Mouse (Mus musculus) lung, embryonic 14.5 days (tissue): ENCODE data around the gene Wnt4. TPM values are rescaled to one million over a fixed set of nuclear protein-coding genes. Genes with fewer than 3 reads are reported as not detected.
A peak's percentile ranks its signal among the peaks of the same experiment; 100 is the strongest.

Experiments used
- ATAC-seq: fragments of 200-750 bp; cut with Nextera tagmentation; 2 replicates; pipeline ENCODE4 v1.8.0; 2017; ENCODE audit warnings: mild to moderate bottlenecking, moderate TSS enrichment, moderate library complexity; ENCODE audit not compliant: insufficient read depth
- DNase-seq: peaks from one replicate; pipeline ENCODE4 v3.0.0-alpha.2; 2015
- H3K27ac ChIP-seq: fragments of 300-500 bp; sonication (generic); 2 replicates; pipeline ENCODE4 v1.5.1; 2014; ENCODE audit warnings: low read depth, mild to moderate bottlenecking, moderate library complexity
- H3K27me3 ChIP-seq: fragments of 300-500 bp; sonication (generic); 2 replicates; pipeline ENCODE4 v1.6.1; 2014; ENCODE audit warnings: low read length, control low read depth; ENCODE audit not compliant: insufficient read depth
- H3K36me3 ChIP-seq: fragments of 300-500 bp; sonication (generic); 2 replicates; pipeline ENCODE4 v1.6.1; 2014; ENCODE audit warnings: control low read depth; ENCODE audit not compliant: insufficient read depth
- H3K4me1 ChIP-seq: fragments of 300-500 bp; sonication (generic); 2 replicates; pipeline ENCODE4 v1.6.1; 2014; ENCODE audit warnings: antibody characterized with exemption, control low read depth; ENCODE audit not compliant: insufficient read depth
- H3K4me2 ChIP-seq: fragments of 300-500 bp; sonication (generic); 2 replicates; pipeline ENCODE4 v1.6.1; 2014; ENCODE audit warnings: mild to moderate bottlenecking
- H3K4me3 ChIP-seq: fragments of 300-500 bp; sonication (generic); 2 replicates; pipeline ENCODE4 v1.5.1; 2014; ENCODE audit warnings: low read depth, low read length
- H3K9ac ChIP-seq: fragments of 300-500 bp; sonication (generic); 2 replicates; pipeline ENCODE4 v1.6.1; 2014
- H3K9me3 ChIP-seq: fragments of 300-500 bp; sonication (generic); 2 replicates; pipeline ENCODE4 v1.6.1; 2016; ENCODE audit warnings: low read depth, low read length, control low read depth
- CTCF ChIP-seq: IDR thresholded peaks from 2 replicates; pipeline ENCODE4 v1.5.1; 2016; ENCODE audit warnings: antibody characterized with exemption, low read depth
- WGBS: fragments of 180-500 bp; shearing (Covaris S2); extraction: QIAGEN DNeasy Blood & Tissue Kit; methylation state at CpG from one replicate; pipeline ENCODE4 v1.1.7; 2014; 5-methylcytosine and 5-hydroxymethylcytosine counted together
- polyA plus RNA-seq: library from polyadenylated mRNA; unstranded; fragments of >200 nt; fragmentation: Nextera tagmentation; extraction: Ambion mirVana; gene quantifications from 2 replicates; pipeline ENCODE4 v1.2.1, GENCODE M21; 2014

Wnt4 gene
- polyA plus RNA-seq, 1 experiment from 2014 or later = 1.3 TPM

- H3K27ac ChIP-seq = no peak overlapping the region
- peak; percentile 30 for DNase-seq
These were observed 27.0 kb upstream of the Wnt4 start for GRCm38 (mm10) chr4:137250333-137250732.

GRCm38 (mm10) chr4:137250849-137251248, 26.4 kb upstream of the Wnt4 start:
- no peaks in the 10 kb centered on the region for H3K36me3 ChIP-seq
- H3K4me1 ChIP-seq = no peaks in the 10 kb centered on the region
- 22% methylated on average over 5 of the region's 5 CpGs for WGBS
- no peak overlapping the region for H3K27ac ChIP-seq
- TF ChIP-seq CTCF = no peak
- H3K4me2 ChIP-seq = no peak overlapping the region
- no peaks in the 10 kb centered on the region for H3K27me3 ChIP-seq
- DNase-seq (no peak), ATAC-seq (no peak)
- H3K4me3 ChIP-seq = no peak overlapping the region
- H3K9ac ChIP-seq = no peak overlapping the region
- no peaks in the 10 kb centered on the region; the same call in 1 of the 2 replicates for H3K9me3 ChIP-seq

More at GRCm38 (mm10) chr4:137250333-137250732, 27.0 kb upstream of the Wnt4 start:
- H3K36me3 ChIP-seq = no peaks in the 10 kb centered on the region
- H3K9ac ChIP-seq = no peak overlapping the region
- WGBS = 44% methylated on average over 5 of the region's 5 CpGs
- no peak for TF ChIP-seq CTCF
- ATAC-seq = no peak
- H3K27me3 ChIP-seq = no peaks in the 10 kb centered on the region
- no peak overlapping the region for H3K4me2 ChIP-seq
- no peaks in the 10 kb centered on the region; the same call in 1 of the 2 replicates for H3K9me3 ChIP-seq
- H3K4me1 ChIP-seq = no peaks in the 10 kb centered on the region
- no peak overlapping the region for H3K4me3 ChIP-seq

- Histone ChIP-seq H3K4me1 (no peaks in the 10 kb centered on the region), H3K4me2 (no peak overlapping the region), H3K27me3 (no peaks in the 10 kb centered on the region), H3K36me3 (no peaks in the 10 kb centered on the region), H3K4me3 (no peak overlapping the region), H3K9me3 (no peaks in the 10 kb centered on the region; the same call in 1 of the 2 replicates), H3K27ac (no peak overlapping the region), H3K9ac (no peak overlapping the region)
- 68% methylated on average over 11 of the region's 11 CpGs for WGBS
- DNase-seq (no peak), ATAC-seq (no peak)
- TF ChIP-seq CTCF = no peak
These were observed 23.7 kb upstream of the Wnt4 start for GRCm38 (mm10) chr4:137253601-137254000.

- no peak for TF ChIP-seq CTCF
- no peak overlapping the region for H3K27ac ChIP-seq
- ATAC-seq = no peak
- no peaks in the 10 kb centered on the region; the same call in 1 of the 2 replicates for H3K9me3 ChIP-seq
- no peak overlapping the region for H3K9ac ChIP-seq
- WGBS = 66% methylated on average over 17 of the region's 17 CpGs
- H3K36me3 ChIP-seq = no peaks in the 10 kb centered on the region
- no peak overlapping the region for H3K4me3 ChIP-seq
- no peaks in the 10 kb centered on the region for H3K27me3 ChIP-seq
- H3K4me1 ChIP-seq = no peaks in the 10 kb centered on the region
- peak; percentile 26 for DNase-seq
- no peak overlapping the region for H3K4me2 ChIP-seq
These were observed 22.9 kb upstream of the Wnt4 start for GRCm38 (mm10) chr4:137254206-137254976.

- no peak for ATAC-seq
- no peak overlapping the region for H3K9ac ChIP-seq
- H3K36me3 ChIP-seq = no peaks in the 10 kb centered on the region
- 61% methylated on average over 8 of the region's 8 CpGs for WGBS
- no peaks in the 10 kb centered on the region; the same call in 1 of the 2 replicates for H3K9me3 ChIP-seq
- H3K4me1 ChIP-seq = no peaks in the 10 kb centered on the region
- no peak overlapping the region for H3K4me3 ChIP-seq
- H3K27me3 ChIP-seq = no peaks in the 10 kb centered on the region
- no peak for TF ChIP-seq CTCF
- DNase-seq = no peak
- H3K27ac ChIP-seq = no peak overlapping the region
- H3K4me2 ChIP-seq = no peak overlapping the region
These were observed 21.7 kb upstream of the Wnt4 start for GRCm38 (mm10) chr4:137255568-137255967.

- ATAC-seq (no peak), DNase-seq (no peak)
- no peak overlapping the region for H3K9ac ChIP-seq
- H3K27me3 ChIP-seq = no peaks in the 10 kb centered on the region
- no peak overlapping the region for H3K4me2 ChIP-seq
- no peak overlapping the region for H3K4me3 ChIP-seq
- no peaks in the 10 kb centered on the region for H3K4me1 ChIP-seq
- H3K27ac ChIP-seq = no peak overlapping the region
- no peak for TF ChIP-seq CTCF
- H3K36me3 ChIP-seq = no peaks in the 10 kb centered on the region
- WGBS = 86% methylated on average over 6 of the region's 6 CpGs
- no peaks in the 10 kb centered on the region for H3K9me3 ChIP-seq
These were observed 15.5 kb upstream of the Wnt4 start for GRCm38 (mm10) chr4:137261826-137262225.

- no peaks in the 10 kb centered on the region for H3K36me3 ChIP-seq
- H3K9ac ChIP-seq = no peak overlapping the region
- H3K4me3 ChIP-seq = no peak overlapping the region
- no peaks in the 10 kb centered on the region for H3K4me1 ChIP-seq
- DNase-seq (no peak), ATAC-seq (no peak)
- H3K9me3 ChIP-seq = no peaks in the 10 kb centered on the region
- no peak overlapping the region for H3K27ac ChIP-seq
- whole genome bisulfite sequencing = 66% methylated on average over 13 of the region's 13 CpGs
- TF ChIP-seq CTCF = no peak
- H3K4me2 ChIP-seq = no peak overlapping the region
- H3K27me3 ChIP-seq = no peaks in the 10 kb centered on the region
These were observed 13.2 kb upstream of the Wnt4 start for GRCm38 (mm10) chr4:137264066-137264465.
